Mouse (Mus musculus): ENCODE data around the gene Gm16181.

The Gm16181 gene

GRCm38 (mm10) chr17:35195631-35196320, 24.9 kb upstream of the Gm16181 start:
- DNase-seq (ENCODE audit: low spot score), result peak; percentile 57

DNA sequence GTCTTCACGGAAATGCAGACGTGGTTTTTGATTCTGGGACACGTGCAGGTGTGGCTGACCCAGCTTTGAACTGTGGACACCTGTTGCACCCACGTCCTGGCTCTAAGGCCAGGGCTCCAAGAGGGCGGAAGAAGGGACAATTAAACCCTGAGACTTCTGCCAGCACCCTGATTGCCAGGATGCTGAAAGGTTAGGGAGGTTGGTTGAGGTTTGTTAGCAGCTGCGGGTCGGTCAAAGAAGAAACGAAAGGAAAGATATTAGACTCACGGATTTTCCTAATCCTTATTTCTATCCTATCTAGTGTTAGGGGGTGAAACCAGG, 24.4 kb upstream of the Gm16181 start:
- no peak for DNase-seq (ENCODE audit: low spot score)

DNA sequence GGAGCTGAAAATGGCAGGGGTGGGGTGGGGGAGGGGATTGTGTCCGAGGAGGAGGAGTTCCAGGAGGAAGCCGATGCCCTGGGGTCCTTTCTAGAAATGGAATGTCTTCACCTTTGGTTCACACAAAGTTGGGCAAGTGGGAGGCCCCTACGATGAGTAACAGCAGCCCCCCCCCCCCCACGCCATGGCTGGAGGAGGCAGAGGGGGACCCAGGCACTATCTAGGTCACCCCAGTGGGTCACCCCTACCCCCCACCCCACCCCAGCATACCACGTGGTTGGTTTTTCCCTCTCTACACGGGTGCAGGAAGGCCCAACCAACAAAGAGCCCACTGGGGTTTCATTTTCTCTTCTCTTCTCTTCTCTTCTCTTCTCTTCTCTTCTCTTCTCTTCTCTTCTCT, 23.5 kb upstream of the Gm16181 start:
- no peak for DNase-seq (ENCODE audit: low spot score)

GRCm38 (mm10) chr17:35198029-35198428, 22.6 kb upstream of the Gm16181 start:
- DNase-seq (ENCODE audit: low spot score), result no peak

GRCm38 (mm10) chr17:35198946-35199345, 21.7 kb upstream of the Gm16181 start:
- DNase-seq (ENCODE audit: low spot score), result no peak

GRCm38 (mm10) chr17:35200398-35200797, 20.2 kb upstream of the Gm16181 start:
- DNase-seq (ENCODE audit: low spot score), result no peak

DNA sequence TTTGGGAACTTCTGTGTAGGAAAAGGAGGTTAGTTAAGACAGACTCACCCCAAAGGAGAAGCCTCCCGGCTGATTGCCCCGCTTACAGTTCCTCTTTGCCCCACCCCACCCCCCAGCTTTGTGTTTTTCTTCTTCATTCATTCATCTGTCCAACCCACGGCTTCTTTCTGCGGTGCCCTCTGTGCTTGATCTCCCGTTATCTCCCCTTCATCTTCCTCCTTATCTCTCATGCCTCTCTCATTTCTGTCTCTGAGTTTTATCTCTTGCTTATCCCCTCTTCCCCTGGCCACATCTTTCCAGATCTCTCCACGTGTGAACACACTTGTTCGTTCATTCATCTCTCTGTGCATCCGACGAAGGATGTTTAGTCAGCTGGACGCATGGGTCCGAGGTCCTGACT, 19.5 kb upstream of the Gm16181 start:
- DNase-seq (ENCODE audit: low spot score), result no peak

GRCm38 (mm10) chr17:35201787-35202186, 18.8 kb upstream of the Gm16181 start, which contains the start of gene Tnf:
Gene Tnf, minus strand, starts transcription at chr17:35202007.
- DNase-seq (ENCODE audit: low spot score), result no peak

DNA sequence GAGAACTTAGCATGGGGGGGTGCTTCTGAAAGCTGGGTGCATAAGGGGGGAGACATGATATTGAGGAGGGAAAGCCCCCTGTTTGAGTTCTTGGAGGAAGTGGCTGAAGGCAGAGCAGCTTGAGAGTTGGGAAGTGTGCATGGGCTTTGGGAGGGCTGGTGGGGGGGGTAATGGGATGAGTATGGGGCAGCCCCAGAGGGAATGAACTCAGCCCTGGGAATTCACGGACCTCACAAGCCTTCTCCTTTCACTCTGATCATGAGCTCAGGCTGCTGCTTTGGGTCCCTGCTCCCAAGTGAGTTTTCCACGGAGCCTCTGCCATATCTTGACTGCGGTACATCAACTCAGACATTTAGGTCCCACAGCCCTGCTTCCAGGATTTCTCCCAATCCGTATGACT, 18.2 kb upstream of the Gm16181 start:
- no peak for DNase-seq (ENCODE audit: low spot score)

- no peak for DNase-seq (ENCODE audit: low spot score)
Observed at GRCm38 (mm10) chr17:35204494-35205379, 15.9 kb upstream of the Gm16181 start, which contains the start of gene Lta. Gene Lta, minus strand, starts transcription at chr17:35205351.

GRCm38 (mm10) chr17:35205380-35205769, 15.3 kb upstream of the Gm16181 start:
- no peak for DNase-seq (ENCODE audit: low spot score)

GRCm38 (mm10) chr17:35209785-35210535, 10.7 kb upstream of the Gm16181 start:
- DNase-seq (ENCODE audit: low spot score), result no peak

DNA sequence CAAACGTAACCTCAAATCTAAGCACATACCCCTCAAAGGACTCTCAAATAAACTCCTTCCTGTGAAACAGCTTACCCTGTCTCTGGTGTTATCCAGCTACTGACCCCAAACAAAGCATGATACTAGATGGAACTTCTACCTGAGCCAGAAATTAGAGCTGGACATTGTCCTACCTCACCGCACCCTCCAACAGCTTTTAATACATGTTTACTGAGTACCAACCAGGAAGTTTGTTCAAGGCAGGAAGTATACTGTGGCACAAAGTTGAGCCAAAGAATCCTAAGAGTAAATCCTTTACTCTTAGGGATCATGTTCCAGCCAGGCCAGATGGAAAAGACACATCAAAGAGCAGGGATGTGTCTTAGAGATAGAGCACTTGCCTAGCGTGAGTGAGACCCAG, 10.0 kb upstream of the Gm16181 start:
- DNase-seq (ENCODE audit: low spot score), result no peak

DNA sequence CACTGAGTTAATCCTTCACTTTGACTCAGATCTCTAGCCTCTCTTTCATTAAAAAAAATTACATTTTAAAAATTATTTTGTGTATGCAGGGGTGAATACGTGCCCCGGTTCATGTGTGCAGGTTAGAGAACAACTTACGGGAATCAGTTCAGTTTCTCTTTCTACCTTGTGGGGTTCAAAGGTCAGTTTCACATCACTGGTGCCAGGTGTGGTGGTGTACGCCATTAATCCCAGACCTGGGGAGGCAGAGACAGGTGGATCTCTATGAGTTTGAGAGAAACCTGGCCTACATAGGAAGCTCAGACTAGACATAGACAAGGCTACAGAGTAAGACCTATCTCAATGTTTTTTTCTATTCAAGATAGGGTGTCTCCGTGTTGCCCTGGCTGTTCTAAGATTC, 7.6 kb upstream of the Gm16181 start:
- DNase-seq (ENCODE audit: low spot score), result no peak

GRCm38 (mm10) chr17:35218516-35219193, 2.0 kb upstream of the Gm16181 start:
- DNase-seq (ENCODE audit: low spot score), result no peak

GRCm38 (mm10) chr17:35219601-35220041, 1.0 kb upstream of the Gm16181 start:
- DNase-seq (ENCODE audit: low spot score), result no peak

GRCm38 (mm10) chr17:35222299-35222698, 1.7 kb downstream of the Gm16181 start:
- no peak for DNase-seq (ENCODE audit: low spot score)

- no peak for DNase-seq (ENCODE audit: low spot score)
Observed at GRCm38 (mm10) chr17:35224641-35225040, 4.0 kb downstream of the Gm16181 start.

GRCm38 (mm10) chr17:35225456-35225855, 4.8 kb downstream of the Gm16181 start:
- no peak for DNase-seq (ENCODE audit: low spot score)

DNA sequence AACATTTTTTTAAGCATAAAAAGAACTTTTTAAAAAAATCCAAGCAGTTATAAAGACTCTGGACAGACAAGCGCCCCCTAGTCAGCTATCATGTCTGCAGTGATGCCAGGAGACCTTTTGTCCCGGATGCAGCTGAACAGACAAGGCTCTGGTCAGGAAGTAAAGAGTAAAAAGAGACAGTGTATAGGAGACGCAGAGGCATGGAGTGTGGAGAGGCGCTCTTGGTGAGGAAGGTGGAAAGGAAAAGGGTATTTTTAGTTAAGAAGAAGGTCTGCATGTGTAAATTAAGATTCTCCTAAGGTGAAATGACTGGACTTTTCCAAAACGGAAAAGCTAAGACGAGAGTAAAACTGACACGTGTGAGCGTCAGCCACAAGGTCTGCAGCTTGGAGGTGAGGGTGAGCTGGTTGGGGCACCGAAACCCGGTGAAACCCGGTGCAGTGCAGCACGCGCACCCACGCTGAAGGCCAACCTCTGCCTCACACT, 6.0 kb downstream of the Gm16181 start:
- no peak for DNase-seq (ENCODE audit: low spot score)

DNA sequence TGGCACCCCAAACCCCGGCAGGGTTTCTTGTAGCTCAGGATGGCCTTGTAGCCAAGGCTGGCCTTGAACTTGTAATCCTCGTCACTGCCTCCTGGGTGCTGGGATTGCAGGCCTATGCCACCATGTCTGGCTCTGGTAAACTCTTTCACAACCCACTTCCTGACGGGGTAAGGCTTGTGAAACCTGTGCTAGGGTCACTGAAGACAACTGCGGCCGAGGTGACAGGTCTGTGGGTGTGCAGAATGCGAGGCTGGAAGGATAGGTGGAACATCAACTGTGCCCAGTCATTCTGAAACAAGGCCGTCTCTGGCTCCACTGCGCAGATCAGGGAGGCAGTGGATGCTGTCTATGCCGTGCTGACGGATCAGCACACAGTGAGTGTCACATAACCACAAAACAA, 10.4 kb downstream of the Gm16181 start:
- DNase-seq (ENCODE audit: low spot score), result no peak

DNA sequence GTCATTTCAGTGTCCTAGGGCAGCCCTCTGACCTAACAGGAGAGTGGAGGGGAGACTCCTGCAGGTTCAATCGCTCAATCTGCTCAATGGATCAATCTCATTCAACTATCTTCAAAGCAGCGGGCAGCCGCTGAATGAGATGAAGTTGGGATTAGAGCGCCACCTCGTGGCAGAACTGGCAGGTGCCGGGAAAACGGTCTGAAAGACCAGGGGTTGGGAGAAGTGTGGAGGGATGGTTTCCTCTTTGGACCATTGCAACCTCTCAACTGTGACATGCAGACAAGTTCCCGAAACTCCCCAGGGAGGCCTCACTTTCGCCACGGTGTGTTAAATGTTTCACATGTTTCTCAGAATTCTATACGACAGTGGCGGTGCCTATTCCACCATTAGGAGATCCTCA, 11.4 kb downstream of the Gm16181 start:
- no peak for DNase-seq (ENCODE audit: low spot score)
